16 mouse cellular contexts compared by ENCODE assay signal in the genomic region with DNA sequence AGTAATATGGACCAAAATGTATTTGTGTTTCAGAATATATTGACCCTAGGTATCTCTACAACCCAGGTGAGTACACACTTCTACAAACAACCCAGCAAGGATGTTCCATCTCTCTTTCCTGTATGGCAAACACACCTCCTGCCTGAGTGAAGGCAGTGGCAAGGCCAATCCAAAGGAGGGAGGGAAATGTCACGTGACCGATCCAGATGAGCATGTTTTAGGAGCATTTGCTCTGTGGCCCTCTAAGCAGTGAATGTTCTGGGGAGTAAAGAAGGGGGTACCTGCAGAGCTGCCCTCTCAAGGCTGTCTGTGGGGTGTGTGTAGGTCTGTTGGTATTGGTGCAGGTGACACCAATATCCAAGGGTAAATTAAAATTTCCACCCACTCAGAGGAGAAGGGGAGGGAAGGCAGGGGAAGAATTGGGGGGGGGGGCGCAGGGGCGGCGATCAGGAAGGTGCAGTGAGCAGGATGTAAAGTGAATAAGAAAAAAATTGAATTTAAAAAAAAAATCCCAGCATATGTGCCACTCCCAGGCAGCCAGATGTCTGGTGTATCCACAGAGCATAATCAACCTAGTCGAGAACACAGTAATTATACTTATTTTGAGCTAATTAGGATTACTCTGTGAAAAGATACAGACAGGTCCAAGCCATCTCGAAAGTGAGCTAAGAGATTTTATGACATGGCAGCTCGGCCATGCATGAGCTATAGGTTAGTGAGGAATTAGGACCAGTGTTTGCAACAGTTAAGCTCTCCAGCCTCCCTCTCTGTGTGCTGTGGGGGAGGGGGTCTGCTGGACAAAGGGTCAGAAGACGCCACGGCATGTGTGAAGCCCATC. TPM values are rescaled to one million over a fixed set of nuclear protein-coding genes. Genes with fewer than 3 reads are reported as not detected.
DNase-seq lines count a peak whose midpoint lies in the region; ATAC-seq and TF ChIP-seq lines count a peak whose summit lies in the region.
"Had no signal": no experiment of that assay in that cellular context is flagged by ENCODE, and none has a peak within 500 bp of the region (broad histone marks: within the 10 kb centered on the region; RNA-seq: fewer than 3 reads in every experiment).

No protein-coding gene starts in this region.

- no peaks in the 10 kb centered on the region for H3K9me3 ChIP-seq in hindbrain, embryonic 10.5 days
- H3K9me3 ChIP-seq in hindbrain, postnatal 0 days (ENCODE audit: low read length), result no peaks in the 10 kb centered on the region
- H3K9me3 ChIP-seq in forebrain, embryonic 14.5 days (replicated peaks; ENCODE audit: control insufficient read depth, low read length), result no peaks in the 10 kb centered on the region

- H3K36me3 ChIP-seq in hindbrain, embryonic 10.5 days, result no peaks in the 10 kb centered on the region
- H3K36me3 ChIP-seq in hindbrain, postnatal 0 days (ENCODE audit: insufficient read depth, low read length), result no peaks in the 10 kb centered on the region
- no peaks in the 10 kb centered on the region for H3K36me3 ChIP-seq in forebrain, embryonic 14.5 days (ENCODE audit: control insufficient read depth, insufficient read depth, low read length)
- H3K36me3 ChIP-seq in myocyte (ENCODE audit: control insufficient read depth, insufficient read depth), result no peaks in the 10 kb centered on the region

- peak overlapping the region; percentile 66 for H3K27ac ChIP-seq in hindbrain, embryonic 10.5 days
- H3K27ac ChIP-seq in hindbrain, postnatal 0 days, result no peak overlapping the region
- H3K27ac ChIP-seq in forebrain, embryonic 14.5 days (ENCODE audit: low read depth, low read length), result no peak overlapping the region
- H3K27ac ChIP-seq: heart, adult 2 months; layer of hippocampus, adult 2 months; liver, embryonic 14.5 days; macrophage had no signal

- WGBS in hindbrain, embryonic 10.5 days, result 51% methylated on average over 10 of the region's 10 CpGs
- WGBS in hindbrain, postnatal 0 days, result 55% methylated on average over 10 of the region's 10 CpGs
- WGBS in forebrain, embryonic 14.5 days, result 33% methylated on average over 10 of the region's 10 CpGs

- H3K79me2 ChIP-seq in myocyte (ENCODE audit: control insufficient read depth, insufficient read depth), result no peaks in the 10 kb centered on the region

- no peak for ATAC-seq in hindbrain, postnatal 0 days
- ATAC-seq in forebrain, embryonic 14.5 days, result peak; percentile 83

- no peaks in the 10 kb centered on the region for H3K27me3 ChIP-seq in hindbrain, embryonic 10.5 days (ENCODE audit: insufficient read depth, poor library complexity, severe bottlenecking)
- H3K27me3 ChIP-seq in hindbrain, postnatal 0 days (ENCODE audit: insufficient read depth, low read length), result no peaks in the 10 kb centered on the region
- no peaks in the 10 kb centered on the region for H3K27me3 ChIP-seq in forebrain, embryonic 14.5 days (replicated peaks; ENCODE audit: control insufficient read depth, insufficient read depth, low read length)
- H3K27me3 ChIP-seq in myocyte (ENCODE audit: control insufficient read depth, insufficient read depth, insufficient read length), result no peaks in the 10 kb centered on the region

- H3K4me3 ChIP-seq in hindbrain, embryonic 10.5 days, result no peak overlapping the region
- H3K4me3 ChIP-seq in hindbrain, postnatal 0 days (ENCODE audit: low read length), result no peak overlapping the region
- H3K4me3 ChIP-seq in forebrain, embryonic 14.5 days (ENCODE audit: low read depth, low read length), result no peak overlapping the region
- H3K4me3 ChIP-seq in myocyte, result no peak overlapping the region
- H3K4me3 ChIP-seq: heart, adult 2 months; layer of hippocampus, adult 2 months had no signal

- H3K9ac ChIP-seq in hindbrain, postnatal 0 days (replicated peaks; ENCODE audit: low read length), result no peak overlapping the region
- no peak overlapping the region for H3K9ac ChIP-seq in forebrain, embryonic 14.5 days (ENCODE audit: low read length)
- H3K9ac ChIP-seq: liver, embryonic 14.5 days had no signal

- H3K4me1 ChIP-seq in hindbrain, embryonic 10.5 days (replicated peaks), result peaks cover 15% of the 10 kb centered on the region
- H3K4me1 ChIP-seq in hindbrain, postnatal 0 days (ENCODE audit: insufficient read depth, low read length), result no peaks in the 10 kb centered on the region
- H3K4me1 ChIP-seq in forebrain, embryonic 14.5 days (ENCODE audit: control insufficient read depth, insufficient read depth, low read length), result peaks cover 5% of the 10 kb centered on the region; the same call in 1 of the 2 replicates

- DNase-seq in hindbrain, embryonic 10.5 days (ENCODE audit: low spot score), result peak; percentile 63
- DNase-seq in hindbrain, postnatal 0 days (ENCODE audit: low spot score), result no peak
- DNase-seq in embryo, embryonic 10.5 days (ENCODE audit: low spot score), result peak; percentile 77
- DNase-seq in forebrain, embryonic 14.5 days (ENCODE audit: low spot score), result peak; percentile 55
- DNase-seq in adrenal gland, postnatal 25 days, result no peak
- DNase-seq in heart, adult 9 months (ENCODE audit: low spot score in 2 of 2), result no peak
- no peak for DNase-seq in frontal cortex, adult 2 months (ENCODE audit: extremely low spot score in 1 of 2, low spot score in 1 of 2)
- DNase-seq: cerebellum, adult 11-12 months; heart, adult 2 months; heart, postnatal 4 days; kidney, adult 2 months had no signal

- no peak overlapping the region for H3ac ChIP-seq in myocyte (ENCODE audit: control insufficient read depth, insufficient read length)

- no peak for TF ChIP-seq POLR2A in myocyte (IDR thresholded peaks at IDR 0.05; ENCODE audit: insufficient read length, low read depth)

- H3K4me2 ChIP-seq in hindbrain, postnatal 0 days (ENCODE audit: low read depth, low read length), result no peak overlapping the region
- no peak overlapping the region for H3K4me2 ChIP-seq in forebrain, embryonic 14.5 days (ENCODE audit: low read length)
- H3K4me2 ChIP-seq in myocyte (ENCODE audit: low read depth), result no peak overlapping the region

- no peak for TF ChIP-seq CTCF in hindbrain, postnatal 0 days (IDR thresholded peaks at IDR 0.05; ENCODE audit: low read depth)

TF ChIP-seq in myocyte, 11 proteins besides CTCF, POLR2A, EP300 and RAD21:
- TF ChIP-seq MYOD1 (IDR thresholded peaks at IDR 0.05; ENCODE audit: control insufficient read depth in 1 of 3, insufficient read length in 2 of 3, low read depth in 2 of 3), result no peak
- peak; percentile 15 for TF ChIP-seq USF1 (IDR thresholded peaks at IDR 0.05; ENCODE audit: low read depth)

RNA-seq across cellular contexts. Expression of a gene that starts 31.2 kb away (rescaled TPM):
- 52.7 and 65.8 TPM in 2 replicates for polyA plus RNA-seq in hindbrain, embryonic 10.5 days (2016; fragmentation: Nextera tagmentation; extraction: Ambion mirVana)
- 72.6 and 90.2 TPM in 2 replicates for total RNA-seq in hindbrain, postnatal 0 days (2014; rRNA removed)
- 41.3 and 42.3 TPM in 2 replicates for polyA plus RNA-seq in hindbrain, postnatal 0 days (2015; fragmentation: Nextera tagmentation; extraction: Ambion mirVana)
- polyA plus RNA-seq in forebrain, embryonic 14.5 days (2014; fragmentation: Nextera tagmentation; extraction: Ambion mirVana), result 55.4 and 63.2 TPM in 2 replicates
- polyA plus RNA-seq in myocyte (2012; fragmentation: generic; extraction: Trizol), result 11.0 TPM
- total RNA-seq in adrenal gland, postnatal 25 days (2021), result 30.1 and 33.5 TPM in 2 replicates
- 27.7 and 29.2 TPM in 2 replicates for polyA plus RNA-seq in frontal cortex, adult 2 months (2012; rRNA removed)

RNA-seq across cellular contexts. Expression of a gene that starts 55.1 kb away (rescaled TPM):
- polyA plus RNA-seq in hindbrain, embryonic 10.5 days (2016; fragmentation: Nextera tagmentation; extraction: Ambion mirVana), result 0.20 and 0.77 TPM in 2 replicates
- not detected in 2 replicates for total RNA-seq in hindbrain, postnatal 0 days (2014; rRNA removed)
- 0.54 and 0.80 TPM in 2 replicates for polyA plus RNA-seq in hindbrain, postnatal 0 days (2015; fragmentation: Nextera tagmentation; extraction: Ambion mirVana)
- 0.44 TPM in 1 of 2 replicates, not detected in the other for polyA plus RNA-seq in forebrain, embryonic 14.5 days (2014; fragmentation: Nextera tagmentation; extraction: Ambion mirVana)
- 0.62 TPM for polyA plus RNA-seq in myocyte (2012; fragmentation: generic; extraction: Trizol)
- total RNA-seq in adrenal gland, postnatal 25 days (2021), result 1.1 and 1.2 TPM in 2 replicates
- 1.4 and 1.9 TPM in 2 replicates for polyA plus RNA-seq in frontal cortex, adult 2 months (2012; rRNA removed)
- total RNA-seq: layer of hippocampus, adult 2 months; left cerebral cortex, postnatal 10 days had no signal

Comparison
In these comparisons a context has a peak if more than half of its experiments do, and no peak if none do; other contexts are left out.
1. DNase-seq: peak in hindbrain, embryonic 10.5 days (single experiment), embryo, embryonic 10.5 days (single experiment) and forebrain, embryonic 14.5 days (single experiment); none in hindbrain, postnatal 0 days (single experiment), adrenal gland, postnatal 25 days (single experiment), heart, adult 9 months (0 of 2) and frontal cortex, adult 2 months (0 of 2).